Mouse (Mus musculus) kidney, adult 2 months (tissue): ENCODE measurements around the gene Pstpip1.

Experiments used
- CTCF ChIP-seq: fragments of 200-500 bp; conservative IDR thresholded peaks from 2 replicates; pipeline ENCODE4 v1.5.1; 2011; ENCODE audit warnings: low read depth, mild to moderate bottlenecking, control low read depth, low read length, moderate library complexity, mixed read lengths; ENCODE audit not compliant: insufficient read depth, insufficient read length
- POLR2A ChIP-seq: fragments of 200-500 bp; IDR thresholded peaks from one replicate; pipeline ENCODE4 v1.6.1; 2011; ENCODE audit warnings: low read depth, low read length, control low read depth

DNA sequence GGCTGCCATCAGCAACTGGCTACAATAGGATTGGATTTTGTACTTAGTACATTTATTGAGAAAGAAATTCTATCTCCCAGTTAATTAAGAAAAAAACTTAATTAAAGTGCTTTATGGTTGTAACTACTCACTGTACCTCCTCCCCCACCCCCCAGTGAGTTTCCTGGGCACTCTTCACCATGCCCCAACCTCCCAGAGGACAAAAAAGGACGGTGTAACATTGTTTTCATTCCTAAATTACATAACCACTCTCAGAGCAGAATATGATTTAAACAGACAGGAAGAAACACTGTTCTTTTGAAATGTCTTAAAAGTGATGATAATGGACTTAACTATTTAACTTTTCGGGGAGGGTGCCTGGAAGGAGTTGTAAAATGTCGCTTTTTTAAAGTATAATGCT lies 24.8 kb upstream of the Pstpip1 start:
- TF ChIP-seq CTCF (no peak), POLR2A (no peak)
